Mouse (Mus musculus) liver, embryonic 14 days (tissue): ENCODE data around the gene Olfr1212. TPM values are rescaled to one million over a fixed set of nuclear protein-coding genes. Genes with fewer than 3 reads are reported as not detected.

Experiments used
- polyA plus RNA-seq: library from polyadenylated mRNA; depleted of rRNA; stranded (reverse); fragments of >200 nt; gene quantifications from 2 replicates; pipeline ENCODE4 v1.2.3, GENCODE M21; 2012; rRNA removed

The Olfr1212 gene
- not detected in 2 replicates for polyA plus RNA-seq

DNA sequence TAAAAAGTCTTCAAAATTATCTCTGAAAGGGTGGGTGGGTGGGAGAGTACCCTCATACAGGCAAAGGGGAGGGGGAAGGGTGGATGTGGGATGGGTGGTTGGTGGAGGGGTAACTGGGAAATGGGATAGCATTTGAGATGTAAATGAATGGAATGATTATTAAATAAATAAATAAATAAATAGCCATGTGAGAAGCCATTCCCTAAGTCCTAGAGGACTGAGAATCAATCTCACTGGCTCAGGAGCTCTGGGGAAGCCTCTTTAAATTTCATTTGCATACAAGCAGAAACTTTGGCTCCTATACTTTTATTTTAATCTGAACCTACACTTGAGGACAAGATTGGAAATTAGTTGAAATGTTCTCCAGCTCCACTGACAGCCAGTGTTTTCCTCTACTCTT, at the start of gene Olfr1212:
Gene Olfr1212 (plus strand): TSS at position 301 of the 400 bp plus-strand sequence.

DNA sequence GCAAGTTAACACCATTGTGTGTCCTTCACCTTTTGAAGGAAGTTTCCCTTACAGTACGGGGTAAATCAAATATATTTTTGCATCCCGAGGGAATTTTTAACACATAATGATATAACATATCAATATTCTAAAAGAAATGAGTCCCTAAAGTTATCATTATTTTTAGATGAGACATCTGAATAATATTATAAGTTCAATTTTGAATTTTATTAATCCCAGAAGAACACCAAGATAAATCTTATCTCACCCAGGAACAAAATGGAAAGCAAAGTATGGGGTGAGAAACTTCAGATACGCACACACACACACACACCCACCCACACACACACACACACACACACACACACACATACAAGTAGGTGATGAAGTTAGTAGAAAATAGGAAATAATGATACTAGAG, 38.7 kb upstream of the Olfr1212 start, which contains the start of gene Olfr1209:
Gene Olfr1209 (minus strand): TSS at position 101 of the 400 bp plus-strand sequence.

DNA sequence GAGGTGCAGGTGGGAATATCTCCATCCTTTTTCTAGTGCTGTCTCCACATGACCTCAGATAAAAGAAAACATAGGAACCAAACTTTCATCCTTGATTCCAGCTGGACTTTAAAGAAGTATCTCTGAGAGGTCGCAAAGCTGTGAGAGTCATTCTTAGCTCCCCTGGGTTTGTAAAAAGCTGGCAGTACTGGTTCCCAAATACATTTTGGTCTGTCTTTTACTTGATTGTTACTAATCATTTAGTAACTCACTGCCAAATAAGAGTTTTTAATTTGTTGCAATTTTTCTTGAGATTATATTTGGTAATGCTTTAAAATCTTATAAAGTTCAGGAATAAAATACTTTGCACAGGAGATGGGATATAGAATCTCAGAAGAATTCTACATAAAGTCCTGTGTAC, 15.8 kb upstream of the Olfr1212 start, which contains the start of gene Olfr1211:
Gene Olfr1211 (minus strand): TSS at position 101 of the 400 bp plus-strand sequence.

DNA sequence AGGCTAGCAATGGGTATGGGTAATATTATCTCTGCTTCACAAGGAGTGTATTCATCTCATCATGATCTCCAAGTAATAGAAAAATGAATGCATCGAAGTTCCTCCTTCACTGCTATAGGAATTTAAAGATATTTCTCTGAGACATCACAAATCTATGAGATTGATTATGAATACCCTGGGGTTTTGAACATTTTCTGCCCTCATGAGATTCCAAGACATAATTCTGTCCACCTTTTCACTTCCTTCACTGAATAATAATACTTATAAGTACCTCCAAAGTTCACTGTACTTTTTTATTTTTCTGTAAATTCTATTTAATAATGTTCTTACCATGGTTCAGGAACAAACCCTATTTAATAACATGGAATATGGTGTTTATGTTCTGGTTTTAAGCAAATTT, 26.4 kb downstream of the Olfr1212 start, which contains the start of gene Gm13762:
Gene Gm13762 (minus strand): TSS at position 101 of the 400 bp plus-strand sequence.

DNA sequence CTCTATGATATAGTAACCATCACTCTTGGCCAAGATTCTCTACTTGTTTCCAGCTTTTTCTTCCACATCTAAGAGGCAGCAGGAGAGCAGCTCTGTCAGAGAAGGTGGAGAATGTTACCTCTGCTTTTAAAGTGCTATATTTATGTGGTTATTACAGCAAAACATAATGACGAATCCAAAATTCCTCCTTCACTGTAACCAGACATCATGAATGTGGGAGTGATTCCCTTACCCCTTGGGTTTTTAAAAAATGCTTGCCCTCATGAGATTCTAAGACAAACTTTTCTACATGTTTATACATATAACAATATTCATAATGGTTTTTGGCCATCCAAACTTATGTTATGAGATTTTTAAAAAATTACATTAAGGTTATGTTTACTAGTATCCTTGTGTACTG, 38.8 kb downstream of the Olfr1212 start, which contains the start of gene Olfr1214:
Gene Olfr1214 (minus strand): TSS at position 101 of the 400 bp plus-strand sequence.

DNA sequence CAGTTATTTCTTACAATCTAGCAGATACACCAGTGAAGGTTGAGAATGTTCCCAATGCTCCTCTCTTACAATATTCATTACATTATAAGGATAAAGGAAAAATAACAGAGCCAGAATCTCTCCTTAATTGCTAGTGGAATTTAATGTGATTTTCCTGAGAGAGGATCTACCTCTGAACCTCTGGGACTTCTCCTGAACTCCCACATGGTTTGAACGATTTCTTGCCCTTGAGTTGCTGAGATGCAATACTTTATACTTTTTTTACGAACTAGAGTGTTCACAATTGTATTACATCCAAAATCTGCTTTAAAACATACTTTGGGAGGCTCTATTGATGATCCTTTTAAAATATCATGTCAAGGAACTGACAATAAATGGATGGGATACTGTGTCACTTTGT, 53.1 kb downstream of the Olfr1212 start, which contains the start of gene Olfr1215:
Gene Olfr1215 (minus strand): TSS at position 101 of the 400 bp plus-strand sequence.

Other genes starting within 250 kb of the Olfr1212 start
- gene Olfr1196, start 249.4 kb upstream of the Olfr1212 start, polyA plus RNA-seq: not detected in 2 replicates
- not detected in 2 replicates for gene Olfr1197, start 221.6 kb upstream of the Olfr1212 start, polyA plus RNA-seq
- gene Olfr1198, start 202.6 kb upstream of the Olfr1212 start, polyA plus RNA-seq: not detected in 2 replicates
- not detected in 2 replicates for gene Olfr1199, start 193.5 kb upstream of the Olfr1212 start, polyA plus RNA-seq
- gene Olfr1200, start 183.5 kb upstream of the Olfr1212 start, polyA plus RNA-seq: not detected in 2 replicates
- not detected in 2 replicates for gene Olfr1201, start 160.9 kb upstream of the Olfr1212 start, polyA plus RNA-seq
- not detected in 2 replicates for gene Olfr1202, start 139.5 kb upstream of the Olfr1212 start, polyA plus RNA-seq
- gene Olfr1205, start 124.2 kb upstream of the Olfr1212 start, polyA plus RNA-seq: not detected in 2 replicates
- not detected in 2 replicates for gene Olfr1204, start 104.7 kb upstream of the Olfr1212 start, polyA plus RNA-seq
- not detected in 2 replicates for gene Olfr1206, start 90.7 kb upstream of the Olfr1212 start, polyA plus RNA-seq
- not detected in 2 replicates for gene Olfr1208, start 51.7 kb upstream of the Olfr1212 start, polyA plus RNA-seq
- gene Olfr1209, start 38.8 kb upstream of the Olfr1212 start, polyA plus RNA-seq: not detected in 2 replicates
- gene Olfr1211, start 15.9 kb upstream of the Olfr1212 start, polyA plus RNA-seq: not detected in 2 replicates
- gene Gm13762, start 26.3 kb downstream of the Olfr1212 start, polyA plus RNA-seq: not detected in 2 replicates
- not detected in 2 replicates for gene Olfr1214, start 38.7 kb downstream of the Olfr1212 start, polyA plus RNA-seq
- not detected in 2 replicates for gene Olfr1215, start 53.0 kb downstream of the Olfr1212 start, polyA plus RNA-seq
- gene Olfr1216, start 64.4 kb downstream of the Olfr1212 start, polyA plus RNA-seq: not detected in 2 replicates
- not detected in 2 replicates for gene Olfr1217, start 78.1 kb downstream of the Olfr1212 start, polyA plus RNA-seq
- gene Olfr1218, start 107.2 kb downstream of the Olfr1212 start, polyA plus RNA-seq: not detected in 2 replicates
- gene Olfr1219, start 129.5 kb downstream of the Olfr1212 start, polyA plus RNA-seq: not detected in 2 replicates
- gene Olfr1220, start 152.9 kb downstream of the Olfr1212 start, polyA plus RNA-seq: not detected in 2 replicates
- not detected in 2 replicates for gene Olfr1221, start 163.3 kb downstream of the Olfr1212 start, polyA plus RNA-seq
- not detected in 2 replicates for gene Olfr1222, start 179.1 kb downstream of the Olfr1212 start, polyA plus RNA-seq
- not detected in 2 replicates for gene Olfr1223, start 197.6 kb downstream of the Olfr1212 start, polyA plus RNA-seq
- gene Olfr1224-ps1, start 210.1 kb downstream of the Olfr1212 start, polyA plus RNA-seq: not detected in 2 replicates
- gene Olfr1225, start 220.7 kb downstream of the Olfr1212 start, polyA plus RNA-seq: not detected in 2 replicates
- gene Olfr1226, start 246.1 kb downstream of the Olfr1212 start, polyA plus RNA-seq: not detected in 2 replicates